Mouse (Mus musculus) c-Kit-negative CD71-positive TER-119-positive erythroid progenitor cells, embryonic 14.5 days (primary cell): ENCODE results near the gene Fam19a3.

Source experiments
- DNase-seq: peaks from one replicate; pipeline ENCODE4 v3.0.0-alpha.2; 2013; ENCODE audit warnings: low read depth, low spot score

Fam19a3 gene

DNA sequence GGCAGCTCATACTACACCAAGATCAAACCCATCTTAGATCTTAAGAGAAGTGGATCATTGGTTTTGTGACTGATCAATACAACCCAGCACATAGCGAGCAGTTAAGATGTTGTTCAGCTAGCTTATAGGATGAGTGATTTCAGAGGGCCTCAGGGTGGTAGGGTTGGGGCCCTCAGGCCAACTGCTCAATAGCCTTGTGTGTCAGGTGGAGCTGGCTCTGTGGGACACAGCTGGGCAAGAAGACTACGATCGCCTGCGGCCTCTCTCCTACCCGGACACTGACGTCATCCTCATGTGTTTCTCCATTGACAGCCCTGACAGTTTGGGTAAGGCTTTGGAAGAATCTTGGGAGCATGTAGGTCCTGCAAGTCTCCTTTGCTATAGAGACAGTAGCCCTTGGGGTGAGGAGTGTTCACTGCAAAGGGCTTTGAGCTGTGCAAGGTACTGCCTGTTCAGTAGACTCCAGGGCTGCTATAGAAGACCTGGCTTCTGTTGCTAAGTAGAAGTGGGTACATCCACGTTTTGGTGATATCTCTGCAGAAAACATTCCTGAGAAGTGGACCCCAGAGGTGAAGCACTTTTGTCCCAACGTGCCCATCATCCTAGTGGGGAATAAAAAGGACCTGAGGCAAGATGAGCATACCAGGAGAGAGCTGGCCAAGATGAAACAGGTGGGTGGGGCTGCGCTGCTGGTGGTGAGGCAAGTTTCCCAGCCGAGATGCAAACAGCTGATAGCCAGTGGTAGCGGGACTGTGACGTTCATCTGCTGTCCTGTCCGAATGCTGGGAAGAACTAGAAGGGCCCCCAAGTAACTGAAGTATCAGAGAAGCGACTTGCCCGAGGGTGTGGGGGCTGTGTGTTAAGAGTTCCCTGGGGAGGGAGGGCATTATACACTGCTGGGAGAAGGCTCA, 11.0 kb upstream of the Fam19a3 start:
- no peak for DNase-seq

DNA sequence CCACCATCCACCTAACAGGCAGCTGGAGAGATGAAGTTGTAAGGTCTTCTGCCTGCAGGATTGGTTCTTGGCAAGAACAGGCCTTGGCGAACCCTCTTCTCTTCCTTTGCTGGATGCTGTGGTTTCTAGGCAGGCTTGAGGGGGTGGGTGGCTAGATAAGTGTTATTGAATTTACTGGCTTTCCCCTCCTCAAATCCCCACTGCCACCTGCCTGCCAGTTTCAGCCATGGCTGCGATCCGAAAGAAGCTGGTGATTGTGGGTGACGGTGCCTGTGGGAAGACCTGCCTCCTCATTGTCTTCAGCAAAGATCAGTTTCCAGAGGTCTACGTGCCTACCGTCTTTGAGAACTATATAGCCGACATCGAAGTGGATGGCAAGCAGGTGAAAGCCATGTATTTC, 10.0 kb upstream of the Fam19a3 start:
- DNase-seq: no peak

DNA sequence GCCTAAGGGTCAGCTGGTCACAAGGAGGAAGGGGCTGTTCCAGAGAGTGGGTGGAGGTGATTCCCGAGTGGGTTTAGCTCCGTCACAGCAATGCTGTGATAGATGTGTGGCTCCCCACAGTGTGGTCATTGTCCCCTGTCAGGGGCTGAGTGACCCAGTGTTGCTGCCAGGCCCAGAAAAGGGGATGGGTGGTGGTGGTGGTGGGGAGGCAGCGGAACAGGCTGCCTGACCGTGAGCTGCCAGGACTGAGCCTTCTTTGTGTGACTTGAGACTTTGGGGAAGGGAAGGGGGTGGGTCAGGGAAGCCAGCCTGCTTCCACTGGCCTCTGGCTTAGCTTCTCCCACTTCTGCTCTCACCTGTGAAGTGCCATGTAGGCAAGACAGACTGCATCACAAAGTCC, 9.4 kb upstream of the Fam19a3 start:
- DNase-seq: no peak

DNA sequence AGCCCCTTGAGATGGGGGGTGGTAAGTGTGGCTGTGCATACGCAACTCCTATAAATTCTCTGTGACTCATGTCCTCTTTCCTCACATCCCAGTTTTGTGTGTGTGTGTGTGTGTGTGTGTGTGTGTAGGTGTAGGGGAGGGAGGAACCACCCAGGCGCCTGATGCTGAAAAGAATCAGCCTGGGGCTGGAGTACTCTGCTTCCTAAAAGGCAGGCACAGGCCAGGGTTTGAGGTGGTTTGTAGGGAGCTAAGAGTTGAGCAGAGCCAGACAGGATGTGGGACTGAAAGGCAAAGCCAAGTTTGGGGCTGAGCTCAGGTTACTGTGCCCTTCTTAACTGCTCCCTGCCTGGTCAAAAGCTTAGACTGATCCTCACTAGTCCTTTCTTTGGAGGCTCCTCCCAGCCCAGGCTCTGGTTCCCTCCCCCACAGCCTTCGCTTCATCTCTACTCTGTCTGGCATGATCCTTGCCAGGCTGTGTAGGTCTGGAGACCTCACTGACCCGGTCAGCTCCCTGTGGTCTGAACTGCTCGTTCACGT, 8.8 kb upstream of the Fam19a3 start:
- no peak for DNase-seq

DNA sequence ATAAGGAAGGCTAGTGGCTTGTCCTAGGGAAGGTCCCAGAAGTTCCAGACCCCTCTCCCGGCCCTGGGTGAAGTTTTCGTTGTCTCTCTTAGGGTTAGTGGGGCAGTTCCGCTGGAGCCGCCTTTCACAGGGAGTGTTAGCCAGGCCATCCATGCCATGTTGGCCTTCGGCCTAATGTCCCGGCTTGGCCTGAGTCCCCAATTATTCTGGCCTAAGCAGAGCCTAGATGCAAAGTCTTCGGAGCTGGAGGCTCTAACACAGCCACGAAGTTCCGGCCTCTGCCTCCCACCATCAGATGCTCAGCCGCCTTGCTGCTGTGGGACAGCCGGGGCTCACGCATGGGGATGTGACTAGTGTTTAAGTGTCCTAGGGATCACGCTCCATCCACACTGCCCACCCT, 8.2 kb upstream of the Fam19a3 start:
- DNase-seq: no peak

DNA sequence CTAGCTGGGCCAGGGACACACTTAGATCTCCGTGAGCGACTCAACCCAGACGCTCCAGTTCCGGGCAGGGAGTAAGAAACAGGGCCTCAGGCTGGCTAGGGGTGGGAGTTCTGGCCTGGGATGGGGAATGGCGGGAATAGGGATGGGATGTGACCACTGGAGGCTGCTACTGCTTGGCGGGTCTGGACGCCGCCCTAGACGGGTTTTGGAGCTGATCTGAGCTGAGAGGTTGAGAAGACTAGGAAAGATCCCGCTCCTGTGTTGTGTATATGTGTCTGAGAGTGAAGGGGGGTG, 7.6 kb upstream of the Fam19a3 start:
- DNase-seq: no peak

DNA sequence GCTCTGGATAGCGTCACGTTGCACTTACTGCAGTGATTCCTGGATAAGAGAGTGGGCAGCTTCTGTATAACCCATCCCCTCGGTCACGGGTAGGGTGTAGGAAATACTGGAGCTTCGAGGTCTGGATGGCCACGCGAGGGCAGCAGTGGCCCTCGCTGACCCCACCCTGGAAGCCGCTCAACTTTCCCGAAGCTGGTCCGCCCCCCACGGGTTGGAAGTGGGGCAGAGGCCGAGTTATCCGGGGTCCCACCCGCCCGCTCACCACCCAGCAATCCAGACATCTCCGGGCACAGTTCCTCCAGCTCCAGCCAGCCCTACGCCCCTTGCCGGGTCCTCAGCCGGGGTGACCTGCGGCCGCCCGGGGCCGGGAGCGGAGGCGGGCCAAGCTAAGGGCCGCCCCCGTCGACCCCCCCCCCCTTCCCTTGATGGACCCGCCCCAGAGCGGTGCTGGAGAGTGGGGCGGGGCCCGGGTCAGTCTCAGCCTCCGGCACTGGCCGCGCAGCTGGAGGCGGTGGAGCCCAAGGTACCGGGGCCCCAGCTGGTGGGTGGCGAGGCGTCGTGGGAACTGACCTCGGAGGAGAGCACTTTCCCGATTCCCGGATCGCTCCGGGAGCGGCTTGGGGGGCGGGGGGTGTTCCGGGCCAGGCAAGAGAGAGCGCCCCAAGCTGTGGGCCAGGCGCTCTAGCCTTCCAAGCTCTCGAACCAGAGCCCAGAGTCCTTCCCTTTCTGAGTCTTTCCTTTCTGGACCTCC, 7.1 kb upstream of the Fam19a3 start:
- no peak for DNase-seq

DNA sequence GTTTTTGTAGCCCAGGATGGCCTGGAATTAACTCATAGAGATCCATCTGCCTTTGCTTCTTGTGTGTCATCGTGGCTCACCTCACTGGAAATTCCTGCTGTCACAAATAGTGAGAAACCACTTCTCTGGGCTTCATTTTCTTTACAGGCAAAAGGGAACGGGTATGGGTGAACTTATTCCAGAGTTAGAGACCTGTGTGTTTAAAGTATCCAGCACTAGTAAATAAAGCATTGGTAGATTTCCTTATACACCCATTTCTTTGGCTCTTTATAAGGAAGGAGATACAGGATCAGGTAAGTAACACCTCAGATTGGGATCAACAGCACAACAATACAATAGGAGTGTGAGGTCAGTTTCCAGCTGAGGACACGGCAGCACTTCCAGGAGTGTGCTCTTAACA, 6.4 kb upstream of the Fam19a3 start, which contains the start of gene Rhoc:
TSS of gene Rhoc (plus strand) at position 301 of the 400 bp plus-strand sequence.
- DNase-seq: no peak

DNA sequence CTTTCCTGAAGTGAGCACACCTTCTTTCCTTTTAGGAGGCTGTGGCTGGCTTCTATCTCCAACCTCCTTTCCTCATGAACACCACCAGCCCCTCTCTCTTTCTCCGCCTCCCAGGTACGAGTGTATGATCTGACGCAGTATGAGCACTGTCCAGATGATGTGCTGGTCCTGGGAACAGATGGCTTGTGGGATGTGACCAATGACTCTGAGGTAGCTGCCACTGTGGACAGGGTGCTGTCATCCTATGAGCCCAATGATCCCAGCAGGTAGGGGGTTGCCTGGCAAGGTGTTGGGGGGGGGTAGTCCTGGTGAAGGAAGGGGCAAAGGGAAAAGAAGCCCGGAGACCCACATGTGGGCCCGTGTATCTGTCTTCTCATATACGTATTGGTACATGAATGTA, 3.6 kb upstream of the Fam19a3 start:
- no peak for DNase-seq

DNA sequence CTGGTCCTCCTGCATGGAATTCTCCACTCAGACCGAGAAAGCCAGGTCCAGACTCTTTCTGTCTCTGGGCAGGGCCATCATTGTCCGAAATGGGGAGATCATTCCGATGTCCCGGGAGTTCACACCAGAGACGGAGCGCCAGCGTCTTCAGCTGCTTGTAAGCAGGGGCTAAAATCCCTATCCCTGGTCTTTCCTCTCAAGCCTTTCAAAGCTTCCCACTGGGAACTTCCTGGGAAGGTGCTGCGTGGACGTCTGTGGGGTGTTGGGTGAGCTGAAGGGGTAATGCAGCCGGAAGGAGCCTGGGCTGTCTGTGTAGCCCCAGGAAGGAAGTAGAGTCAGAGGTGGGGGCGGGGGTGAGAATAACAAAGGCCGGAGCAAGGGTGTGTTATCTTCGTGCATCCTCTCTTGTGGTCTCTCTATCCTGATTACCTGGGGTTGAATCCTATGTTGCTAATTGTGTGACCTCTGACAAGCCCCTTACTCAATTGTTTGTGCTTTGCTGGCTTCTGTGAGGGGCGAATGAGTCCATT, 2.4 kb upstream of the Fam19a3 start:
- DNase-seq: no peak

DNA sequence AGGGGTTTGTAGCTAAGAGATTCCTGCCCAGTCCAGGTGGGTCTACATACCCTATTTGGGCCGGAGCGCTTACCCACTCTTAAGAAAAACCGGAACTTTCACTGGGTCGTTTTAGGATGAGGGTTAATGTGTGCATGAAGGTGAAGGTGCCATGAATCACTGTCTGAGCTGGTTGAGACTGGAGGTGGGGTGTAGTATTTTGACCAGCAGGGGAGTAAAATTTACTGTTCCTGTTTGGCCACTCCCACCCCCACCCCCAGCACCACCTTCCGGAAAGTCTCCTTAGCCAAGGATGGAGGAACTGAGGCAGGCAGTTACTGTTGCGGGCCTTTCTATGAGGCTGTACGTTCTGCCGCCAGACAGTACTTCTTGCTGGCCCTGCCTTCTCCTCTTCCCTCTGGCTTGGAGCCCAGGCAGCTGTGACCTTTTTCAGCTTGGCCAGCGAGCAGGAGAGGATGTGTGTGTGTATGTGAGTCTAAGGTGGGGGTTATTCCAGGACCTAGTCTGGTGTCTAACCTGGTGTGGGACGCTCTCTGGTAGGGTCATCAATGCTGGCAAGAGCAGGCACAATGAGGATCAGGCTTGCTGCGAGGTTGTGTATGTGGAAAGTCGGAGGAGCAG, 531 bp upstream of the Fam19a3 start:
- DNase-seq: no peak

DNA sequence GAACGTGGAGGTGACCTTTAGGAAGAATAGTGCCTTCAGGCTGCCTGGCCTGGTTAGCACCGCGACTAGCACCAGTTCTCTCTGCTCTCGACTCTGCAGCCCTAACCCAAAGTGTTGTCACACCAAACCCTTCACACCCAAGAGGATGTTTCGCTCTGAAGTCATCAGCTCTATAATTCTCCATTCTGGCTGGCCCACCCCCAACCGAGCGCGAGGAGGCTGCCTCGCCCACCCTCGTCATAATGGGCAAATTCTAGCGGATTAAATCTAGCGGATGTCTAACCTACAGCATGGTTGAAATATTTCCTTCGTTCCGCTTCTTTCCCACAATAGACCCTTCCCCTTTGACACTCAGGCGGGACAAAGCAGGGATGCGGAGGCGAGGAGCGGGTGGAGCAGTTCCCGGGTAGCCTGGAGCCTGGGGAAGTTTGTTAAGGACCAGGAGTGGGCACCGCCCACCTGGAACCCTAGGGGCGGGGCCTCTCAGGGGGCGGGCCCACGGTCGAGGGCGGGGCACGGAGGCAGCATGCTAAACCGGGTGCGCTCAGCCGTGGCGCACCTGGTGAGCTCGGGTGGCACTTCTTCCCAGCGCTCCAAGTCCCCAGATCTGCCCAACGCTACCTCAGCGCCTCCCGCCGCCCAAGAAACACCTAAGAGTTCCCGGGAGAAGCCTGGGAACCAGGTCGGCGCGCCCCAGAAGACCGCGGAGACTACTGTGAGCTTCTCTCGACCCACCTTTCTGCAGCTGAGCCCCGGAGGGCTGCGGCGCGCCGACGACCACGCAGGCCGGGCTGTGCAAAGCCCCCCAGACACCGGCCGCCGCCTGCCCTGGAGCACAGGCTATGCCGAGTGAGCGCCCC, 849 bp downstream of the Fam19a3 start, which contains the start of gene Ppm1j:
TSS of gene Ppm1j (plus strand) at position 496 of the 860 bp plus-strand sequence.
- DNase-seq: no peak

DNA sequence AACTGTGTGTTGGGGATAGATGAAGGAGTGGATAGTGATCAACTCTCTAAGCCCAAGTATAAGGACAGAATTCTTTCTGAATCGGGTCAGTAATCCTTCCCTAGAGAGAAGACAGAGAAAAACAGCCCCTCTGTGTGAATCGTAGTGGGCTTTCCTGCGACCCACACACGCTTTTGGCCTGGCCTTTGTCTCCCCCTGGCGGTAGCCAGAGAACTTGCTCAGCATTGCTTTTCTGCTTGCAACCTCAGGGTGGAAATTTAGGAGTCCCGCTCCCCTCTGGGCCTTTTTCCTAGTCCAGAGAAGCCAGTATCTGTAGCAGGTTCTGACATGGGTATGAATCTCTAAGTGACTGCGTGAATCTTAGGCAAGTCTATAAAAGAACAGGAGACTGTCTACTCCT, 1.7 kb downstream of the Fam19a3 start:
- no peak for DNase-seq

DNA sequence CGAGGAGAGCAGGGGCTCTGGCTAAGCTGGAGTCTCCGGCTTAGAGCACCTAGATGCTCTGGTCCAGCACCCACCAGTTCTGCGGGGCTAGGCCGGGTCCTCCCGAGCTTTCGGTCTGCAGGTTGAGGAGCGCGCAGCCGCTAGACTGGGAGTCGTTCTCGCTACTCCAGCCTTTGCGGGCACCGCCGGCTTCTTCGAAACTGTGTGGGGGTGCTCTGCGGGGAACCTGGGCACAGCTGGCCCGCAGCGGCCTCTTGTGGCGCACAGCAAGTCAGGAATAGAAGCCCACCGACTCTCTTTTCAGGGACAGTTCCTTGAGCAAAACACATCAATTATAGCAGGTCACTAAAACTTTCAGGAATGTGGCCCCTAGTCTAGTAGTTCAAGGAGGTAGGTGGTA, 4.3 kb downstream of the Fam19a3 start:
- no peak for DNase-seq

DNA sequence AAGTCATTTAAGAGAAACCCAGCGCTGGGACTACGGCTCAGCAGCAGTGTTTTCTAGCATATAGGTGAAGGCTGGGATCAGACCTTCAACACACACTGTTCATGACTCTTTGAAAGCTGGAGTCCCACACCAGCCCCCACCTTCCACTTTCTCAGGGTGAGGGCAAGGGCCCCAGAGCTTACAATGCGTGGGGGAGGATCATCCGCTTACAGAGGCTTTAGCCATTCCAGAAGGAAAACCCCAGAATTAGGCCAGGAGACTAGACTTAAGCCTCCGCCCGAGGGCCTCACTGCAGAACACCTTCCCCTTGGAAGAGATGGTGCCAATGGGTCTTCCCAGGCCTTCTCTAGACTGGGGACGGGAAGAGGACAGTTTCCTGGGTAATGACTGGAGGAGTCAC, 8.3 kb downstream of the Fam19a3 start:
- DNase-seq: no peak

DNA sequence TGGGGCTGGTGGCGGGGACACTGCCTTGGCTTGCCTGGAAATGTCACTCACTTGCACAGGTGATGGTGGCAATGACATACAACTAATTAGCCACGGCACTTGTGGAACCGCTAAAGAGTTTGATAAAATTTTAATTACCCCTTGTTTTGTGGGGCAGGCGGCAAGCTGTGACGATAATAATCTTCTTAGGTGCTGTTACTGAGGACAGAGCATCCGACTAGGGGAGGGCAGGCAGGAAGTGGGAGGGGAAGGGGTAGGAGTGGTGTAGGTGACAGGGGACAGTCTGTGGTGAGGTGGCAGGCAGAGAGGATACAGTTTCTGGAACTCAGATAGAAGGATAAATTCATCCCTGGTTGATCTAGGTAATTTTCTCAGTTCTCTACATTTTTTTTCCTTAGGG, 10.2 kb downstream of the Fam19a3 start:
- no peak for DNase-seq

DNA sequence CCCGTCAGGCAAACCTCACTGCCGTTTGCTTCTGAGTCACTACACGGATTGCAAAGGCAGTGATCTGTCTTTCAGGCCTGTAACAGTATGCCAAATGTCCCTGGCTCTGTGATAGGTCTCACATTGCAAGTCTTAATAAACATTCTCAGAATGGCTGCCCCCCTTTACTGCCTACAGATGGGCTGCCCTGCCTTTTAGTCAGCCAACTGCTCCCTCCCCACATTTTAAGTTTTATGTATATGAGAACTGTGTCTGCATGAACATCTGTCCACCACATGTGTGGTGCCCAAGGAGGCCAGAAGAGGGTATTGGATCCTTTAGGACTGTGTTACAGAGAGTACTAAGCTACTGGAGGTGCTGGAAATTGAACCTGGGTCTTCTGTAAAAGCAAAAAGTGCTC, 10.7 kb downstream of the Fam19a3 start:
- no peak for DNase-seq

DNA sequence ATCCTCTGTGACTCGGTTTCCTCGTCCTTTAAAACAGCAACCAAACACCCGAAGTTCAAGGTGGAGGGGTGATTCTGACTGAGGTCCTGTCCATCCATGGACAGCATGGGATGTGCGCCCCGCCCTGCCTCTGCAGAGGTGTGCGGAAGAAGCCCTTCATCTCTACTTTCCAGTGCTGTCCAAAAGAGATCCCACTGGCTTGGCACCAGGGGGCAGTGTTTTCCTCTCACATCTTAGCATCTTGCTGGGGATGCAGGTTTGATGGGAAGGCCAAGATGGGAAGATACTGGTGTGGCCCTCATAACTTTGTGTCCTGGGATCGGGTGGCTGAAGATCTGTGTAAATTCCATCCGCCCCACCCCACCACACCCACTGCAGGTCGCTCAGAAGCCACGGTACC, 11.6 kb downstream of the Fam19a3 start:
- DNase-seq: no peak

DNA sequence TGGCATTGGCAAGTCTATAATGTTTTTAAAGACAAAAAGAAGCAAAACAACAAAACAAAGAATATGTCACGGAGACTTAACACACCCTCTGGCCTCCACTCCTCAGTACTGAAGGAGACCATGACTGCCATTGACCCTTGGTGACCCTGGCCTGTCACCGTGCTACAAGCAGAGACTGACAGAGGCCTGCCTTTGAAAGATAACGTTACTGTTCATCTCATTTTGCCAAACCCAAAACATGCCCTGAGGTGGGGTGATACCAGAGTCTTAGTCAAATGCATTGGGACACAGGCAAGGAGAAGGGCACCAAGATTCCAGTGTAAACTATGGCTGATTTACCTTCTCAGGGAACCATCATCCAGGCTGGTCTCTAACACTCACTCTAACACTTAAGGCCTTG, 12.5 kb downstream of the Fam19a3 start:
- DNase-seq: no peak

DNA sequence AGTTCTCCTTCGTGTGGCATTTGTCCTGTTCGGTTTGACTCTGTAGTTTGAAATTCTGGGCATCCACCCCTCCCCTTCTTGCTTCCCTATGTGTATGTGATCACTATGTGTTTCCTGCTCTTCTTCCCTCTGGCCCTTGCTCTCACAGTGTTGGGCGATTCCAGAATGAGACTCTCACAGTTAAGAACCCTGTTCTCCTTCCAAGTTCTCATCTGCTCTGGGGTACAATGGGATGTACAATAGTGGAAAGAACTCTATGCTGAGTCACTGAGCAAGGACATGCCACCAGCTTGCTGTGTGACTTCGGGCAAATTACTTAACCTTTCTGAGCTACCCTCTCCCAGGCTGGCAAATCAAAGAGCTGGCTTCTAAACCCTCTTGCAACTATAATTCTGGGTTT, 13.9 kb downstream of the Fam19a3 start:
- no peak for DNase-seq

DNA sequence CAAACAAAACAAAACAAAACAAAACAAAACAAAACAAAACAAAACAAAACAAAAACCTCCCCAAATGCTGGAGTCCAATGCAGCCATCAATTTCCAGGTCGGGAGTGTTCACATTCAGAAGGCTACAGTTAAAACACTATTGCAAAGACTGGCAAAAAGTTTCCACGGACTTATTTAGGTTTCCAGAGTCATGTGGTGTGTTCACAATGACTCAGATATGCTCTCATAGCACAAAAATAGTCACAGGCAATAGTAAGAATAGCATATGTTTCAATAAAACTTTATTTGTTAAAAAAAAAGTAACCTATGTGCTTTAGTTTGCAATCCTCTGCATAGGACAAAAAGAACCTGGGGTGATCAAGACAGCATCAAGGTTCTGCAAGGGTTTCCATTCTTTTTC, 14.5 kb downstream of the Fam19a3 start:
- no peak for DNase-seq
